Mouse (Mus musculus) stomach, embryonic 16.5 days (tissue): ENCODE measurements around the gene Hk1. TPM values are rescaled to one million over a fixed set of nuclear protein-coding genes. Genes with fewer than 3 reads are reported as not detected.
"Not testable (repeated sequence)": the region's sequence is repeated elsewhere in the genome, so short reads cannot be mapped to it uniquely, and the experiment has no call there.

Experiments used
- ATAC-seq: fragments of 200-750 bp; cut with Nextera tagmentation; 2 replicates; pipeline ENCODE4 v1.8.0; 2017; ENCODE audit warnings: moderate number of reproducible peaks, moderate TSS enrichment; ENCODE audit not compliant: insufficient read depth, low FRiP score
- H3K27ac ChIP-seq: fragments of 300-500 bp; sonication (generic); 2 replicates; pipeline ENCODE4 v1.5.1; 2014; ENCODE audit warnings: low read length
- H3K27me3 ChIP-seq: fragments of 300-500 bp; sonication (generic); 2 replicates; pipeline ENCODE4 v1.6.1; 2014; ENCODE audit warnings: low read length, control low read depth, mixed read lengths; ENCODE audit not compliant: control insufficient read depth, insufficient read depth
- H3K36me3 ChIP-seq: fragments of 300-500 bp; sonication (generic); 2 replicates; pipeline ENCODE4 v1.6.1; 2014; ENCODE audit warnings: low read length; ENCODE audit not compliant: control insufficient read depth, insufficient read depth
- H3K4me1 ChIP-seq: fragments of 300-500 bp; sonication (generic); 2 replicates; pipeline ENCODE4 v1.6.1; 2014; ENCODE audit warnings: low read length, control low read depth, mixed read lengths; ENCODE audit not compliant: control insufficient read depth, insufficient read depth
- H3K4me2 ChIP-seq: fragments of 300-500 bp; sonication (generic); 2 replicates; pipeline ENCODE4 v1.6.1; 2014; ENCODE audit warnings: low read depth, low read length, mixed read lengths
- H3K4me3 ChIP-seq: fragments of 300-500 bp; sonication (generic); replicated peaks from 2 replicates; pipeline ENCODE4 v1.5.1; 2014; ENCODE audit warnings: mild to moderate bottlenecking, low read length
- H3K9ac ChIP-seq: fragments of 300-500 bp; sonication (generic); 2 replicates; pipeline ENCODE4 v1.6.1; 2014; ENCODE audit warnings: low read length
- H3K9me3 ChIP-seq: fragments of 300-500 bp; sonication (generic); replicated peaks from 2 replicates; pipeline ENCODE4 v1.6.1; 2016; ENCODE audit warnings: low read length, control low read depth; ENCODE audit not compliant: control insufficient read depth
- WGBS: fragments of 180-500 bp; shearing (Covaris S2); extraction: QIAGEN DNeasy Blood & Tissue Kit; methylation state at CpG from one replicate; pipeline ENCODE4 v1.1.7; 2014; 5-methylcytosine and 5-hydroxymethylcytosine counted together
- polyA plus RNA-seq: library from polyadenylated mRNA; unstranded; fragments of >200 nt; fragmentation: Nextera tagmentation; extraction: Ambion mirVana; gene quantifications from 2 replicates; pipeline ENCODE4 v1.2.1, GENCODE M21; 2015

Hk1 gene
- polyA plus RNA-seq, 1 experiment from 2014 or later: 55.0 TPM

DNA sequence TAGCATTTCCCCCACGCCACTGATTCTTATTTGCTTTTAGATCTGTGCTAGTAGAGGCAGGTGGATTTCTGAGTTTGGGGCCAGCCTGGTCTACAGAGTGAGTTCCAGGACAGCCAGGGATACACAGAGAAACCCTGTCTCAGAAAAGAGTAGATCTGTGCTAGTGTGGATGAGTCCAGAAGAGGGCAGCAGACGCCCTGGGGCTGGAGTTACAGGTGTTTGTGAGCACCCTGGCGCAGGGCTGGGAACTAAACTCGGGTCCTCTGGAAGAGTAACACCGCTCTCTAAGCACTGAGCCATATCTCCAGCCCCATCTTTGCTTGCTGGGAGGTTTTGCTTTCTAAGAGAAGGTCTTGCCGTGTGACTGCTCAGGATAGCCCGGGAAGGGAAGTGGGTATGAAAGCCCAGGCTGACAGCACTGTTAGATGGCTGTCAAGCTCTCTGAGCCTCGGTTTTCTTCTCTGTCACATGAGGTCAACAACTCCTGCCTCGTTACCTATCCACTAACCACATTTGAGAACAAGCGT lies 50.8 kb downstream of the Hk1 start:
- WGBS: 87% methylated on average over 10 of the region's 10 CpGs
- H3K27me3 ChIP-seq: no peaks in the 10 kb centered on the region
- peaks cover 12% of the 10 kb centered on the region; the same call in 1 of the 2 replicates for H3K4me1 ChIP-seq
- no peaks in the 10 kb centered on the region for H3K9me3 ChIP-seq
- H3K27ac ChIP-seq: no peak overlapping the region
- H3K9ac ChIP-seq: no peak overlapping the region
- H3K36me3 ChIP-seq: no peaks in the 10 kb centered on the region
- H3K4me3 ChIP-seq: no peak overlapping the region
- H3K4me2 ChIP-seq: no peak overlapping the region
- ATAC-seq: no peak

DNA sequence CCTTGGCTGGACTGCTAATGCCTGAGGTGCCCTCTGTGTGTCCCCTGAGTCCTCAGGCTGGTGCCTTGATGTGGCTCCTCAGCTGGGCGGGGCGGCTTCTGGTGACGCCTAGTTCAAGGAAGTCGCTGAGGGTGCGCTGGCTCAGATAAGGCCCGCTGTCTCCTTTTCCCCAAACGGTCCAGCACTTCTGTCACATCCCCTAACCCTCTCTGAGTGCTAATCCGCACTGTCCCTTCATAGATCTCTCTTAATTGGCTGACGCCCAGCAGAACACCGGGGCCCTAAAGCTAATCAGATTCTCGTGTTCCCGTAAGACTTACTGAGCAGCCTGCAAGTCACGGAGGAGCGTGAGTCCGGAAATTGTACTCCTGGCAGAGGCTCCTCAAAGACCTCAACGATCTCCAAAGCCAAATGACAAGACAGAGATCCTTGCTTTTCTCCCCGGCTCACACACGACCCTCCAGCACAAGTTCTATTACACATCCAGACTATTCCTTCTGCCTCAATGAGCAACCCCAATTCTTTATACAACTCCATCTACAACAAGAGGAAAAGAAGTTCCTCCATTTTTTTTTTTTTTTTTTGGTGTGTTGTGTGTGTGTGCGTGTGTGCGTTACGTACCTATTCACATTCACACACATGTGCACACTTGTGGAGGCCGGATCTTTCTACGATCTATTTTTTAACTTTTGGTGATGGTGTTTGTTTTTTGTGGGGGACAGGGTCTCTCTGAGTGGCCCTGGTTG lies 52.0 kb downstream of the Hk1 start:
- Histone ChIP-seq H3K27ac (no peak overlapping the region), H3K36me3 (no peaks in the 10 kb centered on the region), H3K9ac (no peak overlapping the region), H3K4me1 (peaks cover 7% of the 10 kb centered on the region; the same call in 1 of the 2 replicates), H3K27me3 (no peaks in the 10 kb centered on the region), H3K9me3 (no peaks in the 10 kb centered on the region), H3K4me3 (no peak overlapping the region), H3K4me2 (no peak overlapping the region)
- WGBS: 57% methylated on average over 23 of the region's 23 CpGs
- peak; percentile 34; the same call in 1 of the 2 replicates for ATAC-seq

DNA sequence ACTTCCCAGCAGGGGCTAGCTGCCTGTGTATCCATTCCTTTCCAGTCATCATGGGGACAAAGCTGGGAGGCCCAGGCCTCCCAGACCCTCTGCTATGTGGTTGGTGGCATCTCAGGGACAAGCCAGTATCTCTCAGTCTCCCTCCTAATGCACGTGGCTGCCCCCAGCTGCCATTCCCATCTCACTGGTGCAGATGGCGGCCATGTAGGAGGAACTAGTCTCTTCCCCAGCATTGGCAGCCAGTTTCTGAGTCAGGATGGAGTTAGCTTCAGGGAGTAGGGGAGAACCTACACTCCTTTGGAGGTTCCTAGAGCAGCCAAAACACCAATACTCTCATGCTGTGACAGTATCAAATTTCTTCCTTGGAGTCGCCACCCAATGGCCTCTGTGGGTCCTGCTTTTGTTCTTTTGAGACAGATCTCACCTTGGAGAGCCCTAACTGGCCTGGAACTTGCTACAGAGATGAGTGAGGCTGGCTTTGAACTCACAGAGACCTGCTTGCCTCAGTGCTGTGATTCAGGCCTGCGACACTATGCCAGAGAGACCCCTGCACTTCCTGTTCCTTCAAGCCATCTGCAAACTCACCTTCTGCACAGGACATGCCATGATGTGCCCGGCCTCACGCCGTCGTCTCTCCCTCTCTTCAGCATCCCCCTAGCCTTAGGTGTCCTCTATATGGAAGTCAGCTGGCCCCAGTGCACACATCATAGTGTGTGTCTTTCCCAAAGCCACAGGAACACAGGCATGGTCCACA lies 52.7 kb downstream of the Hk1 start:
- no peak overlapping the region for H3K27ac ChIP-seq
- no peaks in the 10 kb centered on the region for H3K36me3 ChIP-seq
- no peaks in the 10 kb centered on the region for H3K27me3 ChIP-seq
- ATAC-seq: no peak
- no peaks in the 10 kb centered on the region for H3K9me3 ChIP-seq
- 77% methylated on average over 8 of the region's 8 CpGs for WGBS
- H3K4me1 ChIP-seq: peaks cover 5% of the 10 kb centered on the region; the same call in 1 of the 2 replicates
- no peak overlapping the region for H3K4me2 ChIP-seq
- H3K4me3 ChIP-seq: no peak overlapping the region
- no peak overlapping the region for H3K9ac ChIP-seq

DNA sequence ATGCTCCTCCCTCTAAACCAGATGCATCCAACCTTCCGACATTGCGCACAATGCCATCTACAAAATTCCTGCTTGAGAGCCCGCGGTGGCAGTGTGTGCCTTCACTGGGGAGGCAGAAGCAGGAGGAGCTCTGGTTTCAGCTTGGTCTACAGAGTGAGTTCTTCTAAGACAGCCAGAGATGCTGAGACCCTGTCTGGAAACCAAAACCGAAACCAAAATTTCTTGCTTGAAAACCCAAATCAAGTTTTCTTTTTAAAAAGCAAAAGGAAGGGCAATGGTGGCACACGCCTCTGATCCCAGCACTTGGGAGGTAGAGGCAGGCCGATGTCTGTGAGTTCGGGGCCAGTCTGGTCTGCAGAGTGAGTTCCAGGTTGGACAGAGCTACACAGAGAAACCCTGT lies 53.7 kb downstream of the Hk1 start:
- Histone ChIP-seq H3K4me3 (no peak overlapping the region), H3K27ac (no peak overlapping the region), H3K36me3 (no peaks in the 10 kb centered on the region), H3K4me1 (peaks cover 5% of the 10 kb centered on the region; the same call in 1 of the 2 replicates), H3K27me3 (no peaks in the 10 kb centered on the region), H3K9ac (no peak overlapping the region), H3K9me3 (no peaks in the 10 kb centered on the region), H3K4me2 (no peak overlapping the region)
- ATAC-seq: no peak
- WGBS: 91% methylated on average over 8 of the region's 8 CpGs

DNA sequence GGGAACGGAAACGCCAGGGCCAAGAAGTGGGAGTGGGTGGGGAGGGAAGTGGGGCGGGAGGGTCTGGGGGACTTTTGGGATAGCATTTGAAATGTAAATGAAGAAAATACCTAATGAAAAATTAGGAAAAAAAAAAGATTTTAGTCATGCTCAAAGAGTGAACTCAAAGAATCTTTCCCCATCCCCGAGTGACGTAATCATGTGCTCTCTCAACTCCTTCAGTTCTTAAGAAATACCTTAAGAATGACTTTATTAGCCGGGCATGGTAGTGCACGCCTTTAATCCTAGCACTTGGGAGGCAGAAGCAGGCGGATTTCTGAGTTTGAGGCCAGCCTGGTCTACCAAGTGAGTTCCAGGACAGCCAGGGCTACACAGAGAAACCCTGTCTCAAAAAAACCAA lies 56.9 kb downstream of the Hk1 start:
- WGBS: 85% methylated on average over 8 of the region's 8 CpGs
- not testable (repeated sequence) for H3K9me3 ChIP-seq, H3K27me3 ChIP-seq, H3K27ac ChIP-seq, H3K4me3 ChIP-seq, H3K4me1 ChIP-seq, H3K9ac ChIP-seq, H3K36me3 ChIP-seq, H3K4me2 ChIP-seq, ATAC-seq

DNA sequence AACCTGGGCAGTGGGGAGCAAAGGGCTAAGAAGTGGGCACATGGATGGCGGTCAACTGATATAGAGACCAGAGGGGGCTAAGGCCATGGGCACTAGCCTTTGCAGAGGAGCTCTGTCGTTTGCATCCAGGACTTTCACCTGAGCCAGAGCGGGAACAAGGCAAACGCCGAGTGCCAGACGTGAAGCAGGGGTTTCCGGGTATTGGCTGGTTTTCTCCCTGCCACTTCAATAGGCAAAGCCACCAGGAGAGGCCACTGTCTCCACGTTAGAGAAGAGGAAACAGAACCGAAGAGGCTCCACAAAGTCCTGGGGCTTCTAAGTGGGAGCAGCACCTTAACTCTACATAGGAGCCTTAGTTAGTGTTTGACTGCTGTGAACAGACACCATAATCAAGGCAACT lies 58.3 kb downstream of the Hk1 start:
- Histone ChIP-seq H3K9me3 (no peaks in the 10 kb centered on the region), H3K9ac (no peak overlapping the region), H3K36me3 (no peaks in the 10 kb centered on the region), H3K27me3 (no peaks in the 10 kb centered on the region), H3K4me3 (no peak overlapping the region), H3K27ac (no peak overlapping the region), H3K4me1 (0 out of 2 replicates have a peak, but pooled peaks cover 5% of the 10 kb centered on the region), H3K4me2 (no peak overlapping the region)
- 58% methylated on average over 9 of the region's 9 CpGs for WGBS
- no peak for ATAC-seq

DNA sequence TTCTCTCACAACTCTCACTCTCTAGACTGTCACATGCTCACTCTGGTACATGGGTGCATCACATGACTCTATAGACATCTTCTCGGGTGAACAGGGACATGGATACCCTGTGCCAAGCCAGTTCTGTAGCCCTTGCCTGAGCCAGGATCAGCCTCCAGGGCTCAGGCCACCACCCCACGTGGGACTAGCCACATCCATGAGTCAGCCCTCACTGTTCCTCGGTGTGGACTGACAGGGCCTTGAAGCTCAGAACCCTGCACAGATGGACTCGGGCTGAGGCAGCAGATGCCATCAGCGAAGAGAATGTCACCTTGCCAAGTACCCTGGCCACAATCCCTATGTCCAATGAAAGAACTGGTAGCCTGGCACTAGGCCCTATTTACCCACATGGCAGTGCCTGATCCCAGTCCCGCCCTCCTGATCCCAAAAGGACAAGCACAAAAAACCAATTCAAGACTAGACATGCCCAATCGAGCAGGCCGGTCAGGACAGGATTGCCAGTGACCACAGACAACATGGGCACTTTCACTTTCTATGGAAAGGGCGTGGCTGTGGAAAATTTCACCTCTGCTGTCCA lies 59.2 kb downstream of the Hk1 start:
- Histone ChIP-seq H3K9me3 (no peaks in the 10 kb centered on the region), H3K4me2 (no peak overlapping the region), H3K9ac (no peak overlapping the region), H3K4me3 (no peak overlapping the region), H3K27ac (no peak overlapping the region), H3K36me3 (no peaks in the 10 kb centered on the region), H3K4me1 (0 out of 2 replicates have a peak, but pooled peaks cover 6% of the 10 kb centered on the region), H3K27me3 (no peaks in the 10 kb centered on the region)
- 82% methylated on average over 9 of the region's 9 CpGs for WGBS
- no peak for ATAC-seq

DNA sequence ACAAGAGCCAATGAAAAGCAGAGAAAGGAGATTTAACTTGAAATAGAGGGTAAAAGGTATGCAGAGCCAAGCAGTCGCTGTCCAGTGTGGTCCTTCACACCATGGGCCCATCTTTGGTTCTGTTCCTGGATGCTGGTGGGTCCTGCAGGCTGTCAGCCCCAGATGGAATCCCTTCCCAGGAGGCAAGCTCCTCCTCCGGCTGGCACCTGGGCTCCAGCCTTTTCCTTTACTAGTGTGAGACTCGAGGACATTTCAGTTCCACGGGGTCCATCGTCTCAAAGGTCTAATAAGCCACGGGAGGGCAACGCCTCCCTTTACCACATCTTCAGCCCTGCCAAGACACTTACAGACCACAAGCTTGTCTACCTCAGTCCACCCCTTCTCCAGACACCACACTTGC lies 60.6 kb downstream of the Hk1 start:
- Histone ChIP-seq H3K36me3 (no peaks in the 10 kb centered on the region), H3K9me3 (no peaks in the 10 kb centered on the region), H3K27me3 (no peaks in the 10 kb centered on the region), H3K9ac (no peak overlapping the region), H3K4me2 (no peak overlapping the region), H3K27ac (no peak overlapping the region), H3K4me1 (0 out of 2 replicates have a peak, but pooled peaks cover 6% of the 10 kb centered on the region), H3K4me3 (no peak overlapping the region)
- ATAC-seq: no peak
- WGBS: 74% methylated on average over 7 of the region's 7 CpGs

DNA sequence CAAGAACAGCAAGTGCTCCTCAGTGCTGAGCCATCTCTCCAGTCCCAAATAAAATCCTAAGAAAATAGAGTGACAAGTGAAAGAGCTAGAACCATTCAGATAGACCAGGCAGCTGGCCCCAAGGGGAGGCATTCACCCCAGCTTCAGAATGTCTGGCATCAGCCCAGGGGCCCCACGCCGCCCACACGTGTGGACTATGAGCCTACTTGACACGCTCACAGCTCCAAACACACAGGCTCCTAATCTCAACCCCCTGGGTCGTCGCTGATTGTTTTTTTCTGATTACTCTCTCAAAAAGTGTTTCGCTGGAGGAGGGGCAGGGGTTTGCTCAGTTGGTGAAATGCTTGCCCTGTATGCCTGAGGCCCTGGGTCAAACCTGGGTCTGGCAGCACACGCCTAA lies 63.2 kb downstream of the Hk1 start:
- 51% methylated on average over 8 of the region's 8 CpGs for WGBS
- H3K36me3 ChIP-seq: no peaks in the 10 kb centered on the region
- H3K9me3 ChIP-seq: no peaks in the 10 kb centered on the region
- no peak overlapping the region for H3K9ac ChIP-seq
- no peak overlapping the region for H3K27ac ChIP-seq
- H3K27me3 ChIP-seq: no peaks in the 10 kb centered on the region
- no peak overlapping the region for H3K4me2 ChIP-seq
- H3K4me1 ChIP-seq: peaks cover 14% of the 10 kb centered on the region; the same call in 1 of the 2 replicates
- H3K4me3 ChIP-seq: no peak overlapping the region
- ATAC-seq: no peak
